Mouse (Mus musculus) hindbrain, postnatal 0 days (tissue): ENCODE data around the gene Hdhd5. TPM values are rescaled to one million over a fixed set of nuclear protein-coding genes. Genes with fewer than 3 reads are reported as not detected.
A peak's percentile ranks its signal among the peaks of the same experiment; 100 is the strongest.

Experiments
- ATAC-seq: fragments of 200-750 bp; cut with Nextera tagmentation; 2 replicates; pipeline ENCODE4 v1.8.0; 2017; ENCODE audit warnings: mild to moderate bottlenecking, moderate TSS enrichment, moderate library complexity
- DNase-seq: peaks from one replicate; pipeline ENCODE4 v3.0.0-alpha.2; 2015; ENCODE audit warnings: low spot score
- H3K27ac ChIP-seq: fragments of 300-500 bp; sonication (generic); 2 replicates; pipeline ENCODE4 v1.5.1; 2014; ENCODE audit warnings: mild to moderate bottlenecking
- H3K27me3 ChIP-seq: fragments of 300-500 bp; sonication (generic); 2 replicates; pipeline ENCODE4 v1.6.1; 2014; ENCODE audit warnings: low read length, mixed read lengths; ENCODE audit not compliant: insufficient read depth
- H3K36me3 ChIP-seq: fragments of 300-500 bp; sonication (generic); 2 replicates; pipeline ENCODE4 v1.6.1; 2014; ENCODE audit warnings: low read length, mixed read lengths; ENCODE audit not compliant: insufficient read depth
- H3K4me1 ChIP-seq: fragments of 300-500 bp; sonication (generic); 2 replicates; pipeline ENCODE4 v1.6.1; 2014; ENCODE audit warnings: antibody characterized with exemption, low read length, mixed read lengths; ENCODE audit not compliant: insufficient read depth
- H3K4me2 ChIP-seq: fragments of 300-500 bp; sonication (generic); 2 replicates; pipeline ENCODE4 v1.6.1; 2014; ENCODE audit warnings: low read depth, mild to moderate bottlenecking, low read length, moderate library complexity, mixed read lengths
- H3K4me3 ChIP-seq: fragments of 300-500 bp; sonication (generic); 2 replicates; pipeline ENCODE4 v1.5.1; 2014; ENCODE audit warnings: low read length
- H3K9ac ChIP-seq: fragments of 300-500 bp; sonication (generic); replicated peaks from 2 replicates; pipeline ENCODE4 v1.6.1; 2014; ENCODE audit warnings: mild to moderate bottlenecking, low read length, moderate library complexity, mixed read lengths
- H3K9me3 ChIP-seq: fragments of 300-500 bp; sonication (generic); 2 replicates; pipeline ENCODE4 v1.6.1; 2016; ENCODE audit warnings: low read length, mixed read lengths
- CTCF ChIP-seq: IDR thresholded peaks from 2 replicates; pipeline ENCODE4 v1.5.1; 2016; ENCODE audit warnings: antibody characterized with exemption, control low read depth, low read depth
- WGBS: fragments of 180-500 bp; shearing (Covaris S2); extraction: QIAGEN DNeasy Blood & Tissue Kit; methylation state at CpG from one replicate; pipeline ENCODE4 v1.1.7; 2014; 5-methylcytosine and 5-hydroxymethylcytosine counted together
- polyA plus RNA-seq: library from polyadenylated mRNA; unstranded; fragments of >200 nt; fragmentation: Nextera tagmentation; extraction: Ambion mirVana; gene quantifications from 2 replicates; pipeline ENCODE4 v1.2.1, GENCODE M21; 2015
- total RNA-seq: library from RNA; depleted of rRNA; stranded (reverse); fragments of >200 nt; gene quantifications from 2 replicates; pipeline ENCODE4 v1.2.3, GENCODE M21; 2014

Hdhd5 gene
- total and polyA plus RNA-seq, 2 experiments from 2014 or later: 19.1 to 38.9 TPM

GRCm38 (mm10) chr6:120496544-120496943 is 34.6 kb downstream of the Hdhd5 start:
- Histone ChIP-seq H3K4me2 (no peak overlapping the region), H3K9me3 (no peaks in the 10 kb centered on the region), H3K27me3 (no peaks in the 10 kb centered on the region), H3K4me1 (peaks cover 5% of the 10 kb centered on the region), H3K4me3 (no peak overlapping the region), H3K9ac (no peak overlapping the region), H3K36me3 (no peaks in the 10 kb centered on the region), H3K27ac (no peak overlapping the region)
- WGBS: 22% methylated on average over 3 of the region's 3 CpGs
- DNase-seq: peak; percentile 70
- ATAC-seq: no peak
- TF ChIP-seq CTCF: 0 out of 2 replicates have a peak, but pooled peaks have one; percentile 20

GRCm38 (mm10) chr6:120493374-120494181 is 37.5 kb downstream of the Hdhd5 start, which contains the start of gene Tmem121b:
TSS of gene Tmem121b (minus strand) at chr6:120493807.
- Histone ChIP-seq H3K36me3 (no peaks in the 10 kb centered on the region), H3K27ac (peak within 1 kb of the TSS; percentile 90), H3K4me2 (peak within 1 kb of the TSS; percentile 67), H3K4me1 (peaks cover 23% of the 10 kb centered on the region), H3K27me3 (no peaks in the 10 kb centered on the region), H3K9me3 (no peaks in the 10 kb centered on the region), H3K4me3 (peak within 1 kb of the TSS; percentile 77), H3K9ac (peak within 1 kb of the TSS; percentile 84)
- WGBS: 1% methylated on average over 42 of the region's 84 CpGs
- ATAC-seq (peak; percentile 80), DNase-seq (peak; percentile 89)
- no peak for TF ChIP-seq CTCF

- peak overlapping the region; percentile 90 for H3K27ac ChIP-seq
- ATAC-seq (peak; percentile 25), DNase-seq (peak; percentile 56)
- H3K4me3 ChIP-seq: peak overlapping the region; percentile 77
- no peaks in the 10 kb centered on the region for H3K9me3 ChIP-seq
- H3K4me2 ChIP-seq: peak overlapping the region; percentile 67
- WGBS: under 1% methylated on average over 90 of the region's 95 CpGs
- peak overlapping the region; percentile 84 for H3K9ac ChIP-seq
- H3K4me1 ChIP-seq: peaks cover 23% of the 10 kb centered on the region
- H3K36me3 ChIP-seq: no peaks in the 10 kb centered on the region
- no peaks in the 10 kb centered on the region for H3K27me3 ChIP-seq
- TF ChIP-seq CTCF: no peak
These were observed 38.4 kb downstream of the Hdhd5 start for GRCm38 (mm10) chr6:120492499-120493373.

GRCm38 (mm10) chr6:120491862-120492498 is 39.1 kb downstream of the Hdhd5 start:
- Histone ChIP-seq H3K4me3 (peak overlapping the region; percentile 77), H3K27ac (no peak overlapping the region), H3K27me3 (no peaks in the 10 kb centered on the region), H3K4me1 (peaks cover 23% of the 10 kb centered on the region), H3K4me2 (peak overlapping the region; percentile 67), H3K9me3 (no peaks in the 10 kb centered on the region), H3K36me3 (no peaks in the 10 kb centered on the region), H3K9ac (peak overlapping the region; percentile 84)
- DNase-seq (no peak), ATAC-seq (no peak)
- 10% methylated on average over 22 of the region's 22 CpGs for WGBS
- no peak for TF ChIP-seq CTCF

DNA sequence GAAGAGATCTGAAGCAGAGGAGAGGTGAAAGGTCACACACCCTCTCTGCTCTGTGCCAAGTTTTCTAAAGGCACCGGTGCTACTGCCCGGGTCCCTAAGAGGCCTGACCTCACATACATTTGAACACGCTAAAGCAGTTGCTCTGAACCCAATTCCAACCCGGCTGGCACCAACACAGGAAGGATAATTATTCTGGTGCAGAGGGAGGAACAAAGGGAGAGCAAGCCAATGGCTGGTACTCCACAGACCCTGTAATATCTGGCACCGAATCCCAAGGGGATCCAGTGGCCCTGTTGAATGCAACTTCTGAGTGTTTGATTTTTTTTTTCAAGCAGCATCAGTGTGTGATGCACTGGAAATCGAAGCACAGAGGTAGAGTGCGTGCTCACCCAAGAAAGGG is 40.1 kb downstream of the Hdhd5 start:
- H3K4me3 ChIP-seq: peak overlapping the region; percentile 77
- peak overlapping the region; percentile 67 for H3K4me2 ChIP-seq
- H3K9ac ChIP-seq: no peak overlapping the region
- no peaks in the 10 kb centered on the region for H3K36me3 ChIP-seq
- no peaks in the 10 kb centered on the region for H3K9me3 ChIP-seq
- H3K27me3 ChIP-seq: no peaks in the 10 kb centered on the region
- no peak for TF ChIP-seq CTCF
- ATAC-seq: no peak
- H3K27ac ChIP-seq: no peak overlapping the region
- 31% methylated on average over 7 of the region's 7 CpGs for WGBS
- DNase-seq: peak; percentile 31
- H3K4me1 ChIP-seq: peaks cover 23% of the 10 kb centered on the region

DNA sequence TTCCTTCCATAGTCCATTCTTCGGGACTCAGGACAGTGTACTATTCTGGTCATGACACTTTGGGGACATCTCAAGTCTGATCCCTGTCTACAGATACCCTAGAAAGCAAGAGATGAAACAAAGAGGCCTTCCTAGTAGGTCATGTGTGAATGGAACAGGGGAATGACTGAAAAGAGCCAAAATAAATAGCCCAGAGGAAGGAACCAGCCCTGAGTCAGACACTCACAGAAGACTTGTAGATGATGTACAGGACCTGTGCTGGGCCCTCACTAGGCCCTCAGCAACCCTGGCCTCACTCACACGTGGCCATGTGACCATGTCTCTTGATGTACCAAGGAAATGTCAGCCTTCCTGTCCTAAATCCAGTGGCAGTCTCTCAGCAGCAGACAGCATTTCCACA is 41.7 kb downstream of the Hdhd5 start:
- WGBS: 68% methylated on average over 2 of the region's 2 CpGs
- H3K4me3 ChIP-seq: no peak overlapping the region
- no peak for TF ChIP-seq CTCF

More for the DNA sequence above, 41.7 kb downstream of the Hdhd5 start:
- peaks cover 23% of the 10 kb centered on the region for H3K4me1 ChIP-seq
- H3K27me3 ChIP-seq: no peaks in the 10 kb centered on the region
- H3K9me3 ChIP-seq: no peaks in the 10 kb centered on the region
- no peak overlapping the region for H3K9ac ChIP-seq
- DNase-seq (no peak), ATAC-seq (no peak)
- H3K4me2 ChIP-seq: no peak overlapping the region
- H3K36me3 ChIP-seq: no peaks in the 10 kb centered on the region
- H3K27ac ChIP-seq: peak overlapping the region; percentile 36; the same call in 1 of the 2 replicates
